Mouse (Mus musculus) large intestine, adult 2 months (tissue): Measurements from ENCODE around the gene Mdm1. TPM values are rescaled to one million over a fixed set of nuclear protein-coding genes. Genes with fewer than 3 reads are reported as not detected.
"Not testable (repeated sequence)": the region's sequence is repeated elsewhere in the genome, so short reads cannot be mapped to it uniquely, and the experiment has no call there.

Source experiments
- DNase-seq: peaks from one replicate; pipeline ENCODE4 v3.0.0-alpha.2; 2012; ENCODE audit warnings: low read depth, low spot score
- WGBS: fragments of 180-500 bp; shearing (Covaris S2); methylation state at CpG from one replicate; pipeline ENCODE4 v1.1.7; 2018; 5-methylcytosine and 5-hydroxymethylcytosine counted together
- polyA plus RNA-seq: library from polyadenylated mRNA; depleted of rRNA; stranded (reverse); fragments of >200 nt; gene quantifications from 2 replicates; pipeline ENCODE4 v1.2.3, GENCODE M21; 2012; rRNA removed

Mdm1 gene
- polyA plus RNA-seq, 1 experiment, result 1.7 TPM

- WGBS, result 83% methylated on average over 4 of the region's 4 CpGs
- not testable (repeated sequence) for DNase-seq
These were observed 33.9 kb downstream of the Mdm1 start for GRCm38 (mm10) chr10:118175542-118175941.

DNA sequence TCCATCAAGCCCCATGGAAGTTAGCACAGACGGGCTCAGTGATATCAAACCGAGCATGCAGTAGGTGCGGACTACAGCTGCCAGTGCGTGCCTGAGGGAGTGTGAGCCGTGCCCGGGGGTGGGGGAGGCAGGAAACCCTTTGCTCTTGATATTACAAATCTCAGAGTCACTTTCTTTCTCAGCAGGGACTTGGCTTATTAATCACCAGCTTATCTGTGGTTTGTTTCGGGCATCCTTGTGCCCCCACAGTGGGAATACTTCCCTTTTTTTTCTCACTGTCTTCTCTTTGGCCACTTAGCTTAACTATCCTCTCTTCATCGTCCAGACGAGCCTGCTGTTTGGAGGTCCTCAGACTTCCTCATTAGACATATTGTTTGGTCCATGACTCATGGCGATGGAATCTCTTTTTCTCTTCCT lies 37.1 kb downstream of the Mdm1 start:
- DNase-seq, result no peak
- WGBS, result 66% methylated on average over 10 of the region's 10 CpGs

- 90% methylated on average over 11 of the region's 11 CpGs for WGBS
- DNase-seq, result no peak
These were observed 37.7 kb downstream of the Mdm1 start for GRCm38 (mm10) chr10:118179265-118179664.

DNA sequence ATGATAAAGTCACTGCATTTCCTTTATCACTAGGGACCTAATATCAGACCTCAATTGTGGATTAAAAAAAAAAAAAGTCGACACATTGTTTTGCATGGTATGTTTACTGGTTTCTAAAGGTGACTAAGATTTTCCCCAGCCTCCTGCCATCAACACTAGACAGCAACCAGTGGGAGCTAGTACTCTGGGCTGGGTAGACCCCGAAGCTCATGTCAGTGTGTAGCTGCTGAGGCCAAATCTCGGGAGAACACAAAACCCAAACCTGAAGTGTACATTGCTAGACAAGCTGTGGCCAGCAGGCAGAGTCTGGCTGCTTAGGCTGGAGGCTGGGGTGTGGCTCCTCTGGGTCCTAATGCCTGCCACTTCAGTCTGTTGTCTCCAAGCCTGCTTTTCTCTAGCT lies 53.5 kb downstream of the Mdm1 start:
- not testable (repeated sequence) for DNase-seq
- 14% methylated on average over 3 of the region's 3 CpGs for WGBS

DNA sequence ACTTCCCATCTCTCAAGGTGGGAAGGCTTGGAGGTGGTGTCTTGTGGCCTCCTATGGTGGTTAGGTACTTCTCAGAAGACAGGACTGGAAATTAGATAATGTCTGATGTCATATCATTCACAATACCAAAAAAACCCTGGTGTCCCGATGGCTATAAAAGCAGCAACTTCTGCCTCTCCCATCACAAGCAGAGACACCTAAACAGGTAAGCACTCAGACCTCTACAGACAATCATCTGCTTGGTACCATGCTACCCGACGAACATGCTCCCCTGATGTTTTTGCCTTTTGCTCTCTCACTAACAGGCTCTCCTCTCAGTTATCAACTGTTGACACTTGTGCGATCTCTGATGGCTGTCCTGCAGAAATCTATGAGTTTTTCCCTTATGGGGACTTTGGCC lies 63.0 kb downstream of the Mdm1 start, which contains the start of gene Il22:
TSS of gene Il22 (plus strand) at position 301 of the 400 bp plus-strand sequence.
- DNase-seq, result no peak
- WGBS, result 93% methylated on average over 4 of the region's 4 CpGs

GRCm38 (mm10) chr10:118215719-118216393 lies 74.2 kb downstream of the Mdm1 start:
- WGBS, result 76% methylated on average over 2 of the region's 4 CpGs
- not testable (repeated sequence) for DNase-seq

Other genes starting within 250 kb of the Mdm1 start
- 0.10 and 1.0 TPM in 2 replicates for gene Il22, start 63.1 kb downstream of the Mdm1 start, polyA plus RNA-seq
- not detected in 2 replicates for gene Gm32717, start 99.0 kb downstream of the Mdm1 start, polyA plus RNA-seq
- gene Gm32802, start 116.9 kb downstream of the Mdm1 start, polyA plus RNA-seq, result not detected in 2 replicates
- gene Iltifb, start 153.2 kb downstream of the Mdm1 start, polyA plus RNA-seq, result not detected in 2 replicates
- not detected in 2 replicates for gene Gm9040, start 185.2 kb downstream of the Mdm1 start, polyA plus RNA-seq
- not detected in 2 replicates for gene Gm9044, start 190.6 kb downstream of the Mdm1 start, polyA plus RNA-seq
- 0.05 TPM in 1 of 2 replicates, not detected in the other for gene Gm9045, start 196.0 kb downstream of the Mdm1 start, polyA plus RNA-seq
- gene Gm9046, start 201.4 kb downstream of the Mdm1 start, polyA plus RNA-seq, result not detected in 2 replicates
- not detected in 2 replicates for gene Gm9048, start 206.9 kb downstream of the Mdm1 start, polyA plus RNA-seq
- gene Gm9049, start 212.3 kb downstream of the Mdm1 start, polyA plus RNA-seq, result 0.05 TPM in 1 of 2 replicates, not detected in the other